16 mouse cellular contexts compared by ENCODE assay signal in genomic region chr2:37879697-37880096, GRCm38 (mm10).
DNase-seq lines count a peak whose midpoint lies in the region; ATAC-seq and TF ChIP-seq lines count a peak whose summit lies in the region.
"Had no signal": no experiment of that assay in that cellular context is flagged by ENCODE, and none has a peak within 500 bp of the region (broad histone marks: within the 10 kb centered on the region; RNA-seq: fewer than 3 reads in every experiment).

No protein-coding gene starts in this region.

- no peak overlapping the region for H3K9ac ChIP-seq in forebrain, embryonic 11.5 days (ENCODE audit: low read length)
- H3K9ac ChIP-seq in forebrain, postnatal 0 days = no peak overlapping the region
- no peak overlapping the region for H3K9ac ChIP-seq in midbrain, embryonic 12.5 days (replicated peaks)
- H3K9ac ChIP-seq: liver, embryonic 12.5 days had no signal

- H3K27me3 ChIP-seq in forebrain, embryonic 11.5 days (ENCODE audit: control insufficient read depth, insufficient read depth, low read length) = no peaks in the 10 kb centered on the region
- no peaks in the 10 kb centered on the region for H3K27me3 ChIP-seq in forebrain, embryonic 10.5 days (ENCODE audit: poor library complexity, severe bottlenecking)
- no peaks in the 10 kb centered on the region for H3K27me3 ChIP-seq in forebrain, postnatal 0 days (ENCODE audit: insufficient read depth, low read length)
- no peaks in the 10 kb centered on the region for H3K27me3 ChIP-seq in midbrain, embryonic 12.5 days
- H3K27me3 ChIP-seq: liver, embryonic 12.5 days had no signal

- no peak overlapping the region for H3K4me2 ChIP-seq in forebrain, embryonic 11.5 days (ENCODE audit: low read depth, low read length, severe bottlenecking)
- no peak overlapping the region for H3K4me2 ChIP-seq in forebrain, postnatal 0 days (ENCODE audit: low read depth)
- H3K4me2 ChIP-seq in midbrain, embryonic 12.5 days (replicated peaks) = no peak overlapping the region
- H3K4me2 ChIP-seq: liver, embryonic 12.5 days had no signal

- 17% methylated on average over 4 of the region's 4 CpGs for WGBS in forebrain, embryonic 11.5 days
- WGBS in forebrain, embryonic 10.5 days = 35% methylated on average over 4 of the region's 4 CpGs
- WGBS in forebrain, postnatal 0 days = 8% methylated on average over 4 of the region's 4 CpGs
- 48% methylated on average over 4 of the region's 4 CpGs for WGBS in midbrain, embryonic 12.5 days

- DNase-seq in forebrain, embryonic 11.5 days (ENCODE audit: low spot score) = no peak
- DNase-seq in forebrain, embryonic 10.5 days (ENCODE audit: extremely low spot score, low spot score) = no peak
- DNase-seq in forebrain, postnatal 0 days = peak; percentile 13
- DNase-seq in retina, postnatal 7 days (ENCODE audit: low read depth, low spot score) = peak; percentile 24
- DNase-seq in heart, postnatal 25 days (ENCODE audit: low spot score) = no peak
- DNase-seq in thymus, postnatal 14 days = no peak
- no peak for DNase-seq in spleen, adult 18-20 months
- DNase-seq: cerebellum, adult 18-20 months; gastrocnemius, postnatal 10 days; heart, postnatal 36 days; right cerebral cortex, postnatal 25 days had no signal

- H3K4me3 ChIP-seq in forebrain, embryonic 11.5 days (ENCODE audit: low read depth, low read length) = no peak overlapping the region
- H3K4me3 ChIP-seq in forebrain, embryonic 10.5 days = no peak overlapping the region
- no peak overlapping the region for H3K4me3 ChIP-seq in forebrain, postnatal 0 days (ENCODE audit: low read depth, low read length)
- no peak overlapping the region for H3K4me3 ChIP-seq in midbrain, embryonic 12.5 days
- H3K4me3 ChIP-seq: erythroblast, embryonic 14.5 days; heart, embryonic 10.5 days; liver, embryonic 12.5 days had no signal

- H3K27ac ChIP-seq in forebrain, embryonic 11.5 days (ENCODE audit: low read depth, low read length) = no peak overlapping the region
- no peak overlapping the region for H3K27ac ChIP-seq in forebrain, embryonic 10.5 days
- H3K27ac ChIP-seq in forebrain, postnatal 0 days (ENCODE audit: low read depth, low read length) = no peak overlapping the region
- H3K27ac ChIP-seq in midbrain, embryonic 12.5 days (replicated peaks) = peak overlapping the region; percentile 42; the same call in 1 of the 2 replicates
- H3K27ac ChIP-seq: heart, embryonic 10.5 days; kidney, postnatal 0 days; liver, embryonic 12.5 days had no signal

- no peaks in the 10 kb centered on the region for H3K9me3 ChIP-seq in forebrain, embryonic 11.5 days (ENCODE audit: control insufficient read depth, low read length)
- H3K9me3 ChIP-seq in forebrain, embryonic 10.5 days = no peaks in the 10 kb centered on the region
- no peaks in the 10 kb centered on the region for H3K9me3 ChIP-seq in forebrain, postnatal 0 days (ENCODE audit: low read length)
- H3K9me3 ChIP-seq in midbrain, embryonic 12.5 days = no peaks in the 10 kb centered on the region
- H3K9me3 ChIP-seq: heart, embryonic 10.5 days; liver, embryonic 12.5 days had no signal

- no peaks in the 10 kb centered on the region for H3K4me1 ChIP-seq in forebrain, embryonic 11.5 days (replicated peaks; ENCODE audit: control insufficient read depth, insufficient read depth, low read length)
- H3K4me1 ChIP-seq in forebrain, embryonic 10.5 days = peaks cover 36% of the 10 kb centered on the region
- H3K4me1 ChIP-seq in forebrain, postnatal 0 days (ENCODE audit: insufficient read depth) = no peaks in the 10 kb centered on the region
- peaks cover 19% of the 10 kb centered on the region for H3K4me1 ChIP-seq in midbrain, embryonic 12.5 days
- H3K4me1 ChIP-seq: liver, embryonic 12.5 days had no signal

- TF ChIP-seq CTCF in forebrain, postnatal 0 days (IDR thresholded peaks at IDR 0.05; ENCODE audit: low read depth) = no peak

- intact Hi-C loops in heart, postnatal 25 days (cut with DNase I) = no loop called here

- peak; percentile 46; the same call in 1 of the 2 replicates for ATAC-seq in forebrain, embryonic 11.5 days (replicated peaks; ENCODE audit: low FRiP score)
- peak; percentile 62 for ATAC-seq in forebrain, postnatal 0 days
- peak; percentile 57 for ATAC-seq in midbrain, embryonic 12.5 days (ENCODE audit: low FRiP score, low read depth)
- ATAC-seq: liver, embryonic 12.5 days had no signal

- H3K36me3 ChIP-seq in forebrain, embryonic 11.5 days (ENCODE audit: control insufficient read depth, insufficient read depth, low read length) = no peaks in the 10 kb centered on the region
- H3K36me3 ChIP-seq in forebrain, embryonic 10.5 days (replicated peaks) = no peaks in the 10 kb centered on the region
- H3K36me3 ChIP-seq in forebrain, postnatal 0 days (ENCODE audit: insufficient read depth) = no peaks in the 10 kb centered on the region
- H3K36me3 ChIP-seq in midbrain, embryonic 12.5 days = no peaks in the 10 kb centered on the region
- H3K36me3 ChIP-seq: heart, embryonic 10.5 days; liver, embryonic 12.5 days had no signal

Comparison
In these comparisons a context has a peak if more than half of its experiments do, and no peak if none do; other contexts are left out.
1. DNase-seq: peak in forebrain, postnatal 0 days (single experiment) and retina, postnatal 7 days (single experiment); none in forebrain, embryonic 11.5 days (single experiment), forebrain, embryonic 10.5 days (single experiment), heart, postnatal 25 days (single experiment), thymus, postnatal 14 days (single experiment) and spleen, adult 18-20 months (0 of 2).
2. Peak in every context shown above with its lines, with median percentiles within 50 percentile points of each other: ATAC-seq.